Mouse (Mus musculus): Measurements from ENCODE around the gene Hus1. TPM values are rescaled to one million over a fixed set of nuclear protein-coding genes. Genes with fewer than 3 reads are reported as not detected.

Hus1 gene
- polyA plus RNA-seq, 2 experiments, result 7.8 to 8.8 TPM

- ATAC-seq (ENCODE audit: insufficient read depth), result no peak
- no peak overlapping the region for H3K4me3 ChIP-seq (ENCODE audit: insufficient read depth in 1 of 2, low read depth in 2 of 2, low read length in 2 of 2)
- no peaks in the 10 kb centered on the region for H3K9me3 ChIP-seq (ENCODE audit: control insufficient read depth, low read length)
- no peaks in the 10 kb centered on the region for H3K36me3 ChIP-seq (replicated peaks; ENCODE audit: control insufficient read depth, insufficient read depth, low read depth)
- 44% methylated on average over 6 of the region's 6 CpGs for WGBS (ENCODE audit: insufficient replicate concordance)
- DNase-seq (ENCODE audit: low read depth in 3 of 3, low spot score in 3 of 3), result no peak
- no peak overlapping the region for H3K9ac ChIP-seq (replicated peaks)
- peaks cover 0 to 2% of the 10 kb centered on the region in 2 experiments; a peak in 1 of 4 replicates for H3K4me1 ChIP-seq (replicated peaks; ENCODE audit: control insufficient read depth in 2 of 2, insufficient read depth in 2 of 2, low read length in 1 of 2)
- H3K27me3 ChIP-seq (ENCODE audit: control insufficient read depth, insufficient read depth, low read length), result no peaks in the 10 kb centered on the region
- no peak for TF ChIP-seq CTCF (IDR thresholded peaks at IDR 0.05; ENCODE audit: low read depth)
- TF ChIP-seq EP300 (IDR thresholded peaks at IDR 0.05; ENCODE audit: low read depth), result no peak
- no peak overlapping the region for H3K27ac ChIP-seq
- H3K4me2 ChIP-seq (ENCODE audit: low read depth), result no peak overlapping the region
Observed at GRCm38 (mm10) chr11:9018491-9019267, 7.7 kb upstream of the Hus1 start.

GRCm38 (mm10) chr11:9014740-9015139 lies 3.7 kb upstream of the Hus1 start:
- 66% methylated on average over 3 of the region's 3 CpGs for WGBS (ENCODE audit: insufficient replicate concordance)
- no peak overlapping the region for H3K4me3 ChIP-seq (ENCODE audit: insufficient read depth in 1 of 2, low read depth in 2 of 2, low read length in 2 of 2)
- H3K9ac ChIP-seq (replicated peaks), result no peak overlapping the region
- no peak for TF ChIP-seq CTCF (IDR thresholded peaks at IDR 0.05; ENCODE audit: low read depth)
- no peak for TF ChIP-seq EP300 (IDR thresholded peaks at IDR 0.05; ENCODE audit: low read depth)
- no peaks in the 10 kb centered on the region for H3K27me3 ChIP-seq (ENCODE audit: control insufficient read depth, insufficient read depth, low read length)
- no peaks in the 10 kb centered on the region for H3K9me3 ChIP-seq (ENCODE audit: control insufficient read depth, low read length)
- DNase-seq (ENCODE audit: low read depth in 3 of 3, low spot score in 3 of 3) (no peak), ATAC-seq (ENCODE audit: insufficient read depth) (no peak)
- H3K27ac ChIP-seq, result no peak overlapping the region
- H3K4me1 ChIP-seq (replicated peaks; ENCODE audit: control insufficient read depth in 2 of 2, insufficient read depth in 2 of 2, low read length in 1 of 2), result peaks cover 3 to 4% of the 10 kb centered on the region in 2 experiments; a peak in 3 of 4 replicates
- no peak overlapping the region for H3K4me2 ChIP-seq (ENCODE audit: low read depth)
- H3K36me3 ChIP-seq (replicated peaks; ENCODE audit: control insufficient read depth, insufficient read depth, low read depth), result no peaks in the 10 kb centered on the region

GRCm38 (mm10) chr11:9011348-9011747 lies 357 bp upstream of the Hus1 start:
- H3K4me2 ChIP-seq (ENCODE audit: low read depth), result peak overlapping the region; percentile 89
- TF ChIP-seq CTCF (IDR thresholded peaks at IDR 0.05; ENCODE audit: low read depth) (no peak), EP300 (IDR thresholded peaks at IDR 0.05; ENCODE audit: low read depth) (no peak)
- H3K9ac ChIP-seq (replicated peaks), result peak overlapping the region; percentile 94
- 0% methylated on average over 3 of the region's 3 CpGs for WGBS (ENCODE audit: insufficient replicate concordance)
- H3K27me3 ChIP-seq (ENCODE audit: control insufficient read depth, insufficient read depth, low read length), result no peaks in the 10 kb centered on the region
- H3K36me3 ChIP-seq (replicated peaks; ENCODE audit: control insufficient read depth, insufficient read depth, low read depth), result peaks cover 9% of the 10 kb centered on the region
- H3K9me3 ChIP-seq (ENCODE audit: control insufficient read depth, low read length), result no peaks in the 10 kb centered on the region
- DNase-seq (ENCODE audit: low read depth in 3 of 3, low spot score in 3 of 3) (no peak), ATAC-seq (ENCODE audit: insufficient read depth) (peak; percentile 52)
- H3K4me3 ChIP-seq (ENCODE audit: insufficient read depth in 1 of 2, low read depth in 2 of 2, low read length in 2 of 2), result peak overlapping the region; percentile 91 to 96
- H3K4me1 ChIP-seq (replicated peaks; ENCODE audit: control insufficient read depth in 2 of 2, insufficient read depth in 2 of 2, low read length in 1 of 2), result peaks cover 6% of the 10 kb centered on the region in 2 experiments
- no peak overlapping the region for H3K27ac ChIP-seq

- Histone ChIP-seq H3K27me3 (ENCODE audit: control insufficient read depth, insufficient read depth, low read length) (no peaks in the 10 kb centered on the region), H3K27ac (peak overlapping the region; percentile 61), H3K9me3 (ENCODE audit: control insufficient read depth, low read length) (no peaks in the 10 kb centered on the region), H3K4me3 (ENCODE audit: insufficient read depth in 1 of 2, low read depth in 2 of 2, low read length in 2 of 2) (peak overlapping the region; percentile 91 to 96), H3K4me1 (replicated peaks; ENCODE audit: control insufficient read depth in 2 of 2, insufficient read depth in 2 of 2, low read length in 1 of 2) (peaks cover 6% of the 10 kb centered on the region in 2 experiments), H3K9ac (replicated peaks) (peak overlapping the region; percentile 94), H3K36me3 (replicated peaks; ENCODE audit: control insufficient read depth, insufficient read depth, low read depth) (peaks cover 15% of the 10 kb centered on the region), H3K4me2 (ENCODE audit: low read depth) (peak overlapping the region; percentile 89)
- WGBS (ENCODE audit: insufficient replicate concordance), result 2% methylated on average over 7 of the region's 7 CpGs
- TF ChIP-seq CTCF (IDR thresholded peaks at IDR 0.05; ENCODE audit: low read depth) (no peak), EP300 (IDR thresholded peaks at IDR 0.05; ENCODE audit: low read depth) (no peak)
- ATAC-seq (ENCODE audit: insufficient read depth) (peak; percentile 61), DNase-seq (ENCODE audit: low read depth in 3 of 3, low spot score in 3 of 3) (peak in 2 of 3 experiments; percentile 23 to 29)
Observed at GRCm38 (mm10) chr11:9010416-9010815, 575 bp downstream of the Hus1 start.

GRCm38 (mm10) chr11:9008761-9009160 lies 2.2 kb downstream of the Hus1 start:
- Histone ChIP-seq H3K36me3 (replicated peaks; ENCODE audit: control insufficient read depth, insufficient read depth, low read depth) (peaks cover 31% of the 10 kb centered on the region), H3K9ac (replicated peaks) (no peak overlapping the region; the same call in 1 of the 2 replicates), H3K27me3 (ENCODE audit: control insufficient read depth, insufficient read depth, low read length) (no peaks in the 10 kb centered on the region), H3K4me2 (ENCODE audit: low read depth) (no peak overlapping the region), H3K27ac (no peak overlapping the region), H3K9me3 (ENCODE audit: control insufficient read depth, low read length) (no peaks in the 10 kb centered on the region), H3K4me3 (ENCODE audit: insufficient read depth in 1 of 2, low read depth in 2 of 2, low read length in 2 of 2) (no peak overlapping the region), H3K4me1 (replicated peaks; ENCODE audit: control insufficient read depth in 2 of 2, insufficient read depth in 2 of 2, low read length in 1 of 2) (peaks cover 6% of the 10 kb centered on the region in 2 experiments)
- TF ChIP-seq EP300 (IDR thresholded peaks at IDR 0.05; ENCODE audit: low read depth) (no peak), CTCF (IDR thresholded peaks at IDR 0.05; ENCODE audit: low read depth) (no peak)
- ATAC-seq (ENCODE audit: insufficient read depth) (no peak), DNase-seq (ENCODE audit: low read depth in 3 of 3, low spot score in 3 of 3) (no peak)
- WGBS (ENCODE audit: insufficient replicate concordance), result 85% methylated on average over 5 of the region's 5 CpGs

Data from liver, embryonic 14.5 days (tissue).